In genomic region chr10:128376455-128377211, GRCm38 (mm10) we compare ENCODE assay signal across 8 mouse cellular contexts. TPM values are rescaled to one million over a fixed set of nuclear protein-coding genes. Genes with fewer than 3 reads are reported as not detected.
DNase-seq lines count a peak whose midpoint lies in the region; ATAC-seq and TF ChIP-seq lines count a peak whose summit lies in the region.

TSS of gene Ankrd52 (plus strand) at chr10:128377115.

- peak; percentile 38 for DNase-seq in ES-CJ7 (ENCODE audit: low read depth, low spot score)
- DNase-seq in heart, postnatal 14 days = peak; percentile 95 to 97
- no peak for DNase-seq in large intestine, adult 2 months (ENCODE audit: low read depth, low spot score)
- DNase-seq in lung, adult 2 months = peak; percentile 87
- DNase-seq in thymus, adult 2 months = peak; percentile 85

- H3K4me2 ChIP-seq in forebrain, embryonic 13.5 days = peak within 1 kb of the TSS; percentile 75

- H3K9me3 ChIP-seq in forebrain, embryonic 13.5 days (replicated peaks) = no peaks in the 10 kb centered on the region

- TF ChIP-seq CTCF in lung, adult 2 months (IDR thresholded peaks at IDR 0.05; ENCODE audit: insufficient read depth, low read length) = no peak
- peak; percentile 45; the same call in 1 of the 2 replicates for TF ChIP-seq CTCF in olfactory bulb, adult 2 months (IDR thresholded peaks at IDR 0.05; ENCODE audit: insufficient read depth, low read depth, low read length)
- TF ChIP-seq CTCF in thymus, adult 2 months (IDR thresholded peaks at IDR 0.05; ENCODE audit: borderline replicate concordance, control insufficient read depth, extremely low read depth, insufficient read depth, low read length, poor library complexity) = peak; percentile 79

- H3K4me1 ChIP-seq in forebrain, embryonic 13.5 days = peaks cover 27% of the 10 kb centered on the region
- H3K4me1 ChIP-seq in lung, adult 2 months (ENCODE audit: control insufficient read depth, insufficient read depth, low read length) = peaks cover 15% of the 10 kb centered on the region
- peaks cover 16% of the 10 kb centered on the region for H3K4me1 ChIP-seq in olfactory bulb, adult 2 months (ENCODE audit: control insufficient read depth, insufficient read depth, low read length)
- H3K4me1 ChIP-seq in thymus, adult 2 months (replicated peaks; ENCODE audit: control insufficient read depth, insufficient read depth, low read length) = peaks cover 16% of the 10 kb centered on the region

- H3K27me3 ChIP-seq in forebrain, embryonic 13.5 days = no peaks in the 10 kb centered on the region
- no peaks in the 10 kb centered on the region for H3K27me3 ChIP-seq in thymus, adult 2 months (ENCODE audit: control insufficient read depth, insufficient read depth, low read length)

- peak within 1 kb of the TSS; percentile 97 for H3K4me3 ChIP-seq in forebrain, embryonic 13.5 days
- H3K4me3 ChIP-seq in lung, adult 2 months (replicated peaks; ENCODE audit: extremely low read depth, low read depth, low read length) = peak within 1 kb of the TSS; percentile 68
- peak within 1 kb of the TSS; percentile 96 for H3K4me3 ChIP-seq in olfactory bulb, adult 2 months (ENCODE audit: insufficient read depth, low read depth, low read length)
- H3K4me3 ChIP-seq in thymus, adult 2 months (ENCODE audit: control insufficient read depth, insufficient read depth, low read length) = peak within 1 kb of the TSS; percentile 54

- no peak; the same call in 1 of the 2 replicates for TF ChIP-seq POLR2A in lung, adult 2 months (IDR thresholded peaks at IDR 0.05; ENCODE audit: borderline replicate concordance, extremely low read depth, low read depth, low read length)
- peak; percentile 93 for TF ChIP-seq POLR2A in olfactory bulb, adult 2 months (IDR thresholded peaks at IDR 0.05; ENCODE audit: insufficient read depth, low read depth, low read length)
- TF ChIP-seq POLR2A in thymus, adult 2 months (IDR thresholded peaks at IDR 0.05; ENCODE audit: control insufficient read depth, extremely low read depth, insufficient read depth, low read length, poor library complexity) = peak; percentile 57; the same call in 1 of the 2 replicates

- under 1% methylated on average over 56 of the region's 73 CpGs for WGBS in forebrain, embryonic 13.5 days
- under 1% methylated on average over 60 of the region's 73 CpGs for WGBS in large intestine, adult 2 months
- WGBS in lung, adult 2 months = under 1% methylated on average over 68 of the region's 73 CpGs
- 4% methylated on average over 56 of the region's 73 CpGs for WGBS in olfactory bulb, adult 2 months
- under 1% methylated on average over 65 of the region's 73 CpGs for WGBS in thymus, adult 2 months

- peaks cover 32% of the 10 kb centered on the region for H3K36me3 ChIP-seq in forebrain, embryonic 13.5 days (ENCODE audit: poor library complexity, severe bottlenecking)
- H3K36me3 ChIP-seq in thymus, adult 2 months (ENCODE audit: control insufficient read depth, insufficient read depth, low read length) = peaks cover 3% of the 10 kb centered on the region

- H3K27ac ChIP-seq in forebrain, embryonic 13.5 days = peak within 1 kb of the TSS; percentile 94
- H3K27ac ChIP-seq in olfactory bulb, adult 2 months (ENCODE audit: insufficient read depth, low read depth, low read length) = peak within 1 kb of the TSS; percentile 100
- 0 out of 2 replicates have a peak within 1 kb of the TSS, but pooled peaks have one; percentile 3 for H3K27ac ChIP-seq in thymus, adult 2 months (ENCODE audit: control insufficient read depth, insufficient read depth, low read length)

- intact Hi-C loops in heart, postnatal 14 days (cut with DNase I) = loop anchor here (2.0 kb wide), 2 partner anchors 32 to 82 kb away; partner anchors contain the start of gene Smarcc2

- peak within 1 kb of the TSS; percentile 99 for H3K9ac ChIP-seq in forebrain, embryonic 13.5 days

- ATAC-seq in cerebellum, adult (ENCODE audit: insufficient number of reproducible peaks, low FRiP score, low TSS enrichment) = peak; percentile 72
- peak; percentile 93 for ATAC-seq in forebrain, embryonic 13.5 days

RNA-seq across cellular contexts. Expression of gene Ankrd52, which starts in this region (rescaled TPM):
- 12.0 and 14.6 TPM in 2 replicates for polyA plus RNA-seq in forebrain, embryonic 13.5 days (2015; fragmentation: Nextera tagmentation; extraction: Ambion mirVana)
- total RNA-seq in heart, postnatal 14 days (2021) = 10 to 100 TPM; 46.5 to 47.5 TPM
- polyA plus RNA-seq in large intestine, adult 2 months (2012; rRNA removed) = 17.6 and 22.9 TPM in 2 replicates
- 24.5 and 31.6 TPM in 2 replicates for polyA plus RNA-seq in lung, adult 2 months (2012; rRNA removed)
- not detected in 2 replicates for polyA plus RNA-seq in olfactory bulb, adult 2 months (2012; ENCODE audit: insufficient read depth, insufficient read length, low replicate concordance, missing spikeins)
- polyA plus RNA-seq in thymus, adult 2 months (2012; rRNA removed) = 71.0 and 87.0 TPM in 2 replicates

Comparison
In these comparisons a context has a peak if more than half of its experiments do, and no peak if none do; other contexts are left out.
1. H3K27ac ChIP-seq: peak in every context shown above with its lines; median percentile 100 in olfactory bulb, adult 2 months; 94 in forebrain, embryonic 13.5 days; 3 in thymus, adult 2 months.